Mouse (Mus musculus): ENCODE results near the gene Lsm2. TPM values are rescaled to one million over a fixed set of nuclear protein-coding genes. Genes with fewer than 3 reads are reported as not detected.

Lsm2 gene
- polyA plus RNA-seq, 1 experiment from 2014 or later, result 76.7 TPM

- Histone ChIP-seq H3K27ac (ENCODE audit: low read depth) (no peak overlapping the region), H3K9ac (replicated peaks) (no peak overlapping the region), H3K36me3 (replicated peaks; ENCODE audit: insufficient read depth, low read length) (peaks cover 45% of the 10 kb centered on the region), H3K27me3 (ENCODE audit: insufficient read depth, low read length) (no peaks in the 10 kb centered on the region), H3K9me3 (ENCODE audit: low read length) (no peaks in the 10 kb centered on the region), H3K4me3 (ENCODE audit: low read depth, low read length) (no peak overlapping the region), H3K4me2 (ENCODE audit: low read depth, low read length) (no peak overlapping the region), H3K4me1 (ENCODE audit: insufficient read depth) (peaks cover 10% of the 10 kb centered on the region)
- 75% methylated on average over 10 of the region's 10 CpGs for WGBS (ENCODE audit: insufficient replicate concordance)
- DNase-seq, result peak; percentile 18
- TF ChIP-seq CTCF (IDR thresholded peaks at IDR 0.05; ENCODE audit: low read depth) (no peak), EP300 (IDR thresholded peaks at IDR 0.05; ENCODE audit: low read depth) (no peak)
- peak; percentile 8; the same call in 1 of the 2 replicates for ATAC-seq
These were observed 35.4 kb downstream of the Lsm2 start for GRCm38 (mm10) chr17:35016791-35017705.

GRCm38 (mm10) chr17:35017706-35018030, 36.0 kb downstream of the Lsm2 start:
- TF ChIP-seq EP300 (IDR thresholded peaks at IDR 0.05; ENCODE audit: low read depth) (no peak), CTCF (IDR thresholded peaks at IDR 0.05; ENCODE audit: low read depth) (no peak)
- Histone ChIP-seq H3K9me3 (ENCODE audit: low read length) (no peaks in the 10 kb centered on the region), H3K9ac (replicated peaks) (no peak overlapping the region), H3K27ac (ENCODE audit: low read depth) (no peak overlapping the region), H3K36me3 (replicated peaks; ENCODE audit: insufficient read depth, low read length) (peaks cover 39% of the 10 kb centered on the region), H3K4me2 (ENCODE audit: low read depth, low read length) (no peak overlapping the region), H3K4me1 (ENCODE audit: insufficient read depth) (peaks cover 10% of the 10 kb centered on the region), H3K27me3 (ENCODE audit: insufficient read depth, low read length) (no peaks in the 10 kb centered on the region), H3K4me3 (ENCODE audit: low read depth, low read length) (no peak overlapping the region)
- no peak for ATAC-seq
- WGBS (ENCODE audit: insufficient replicate concordance), result 71% methylated on average over 14 of the region's 14 CpGs
- DNase-seq, result peak; percentile 15

GRCm38 (mm10) chr17:35018171-35018570, 36.5 kb downstream of the Lsm2 start:
- WGBS (ENCODE audit: insufficient replicate concordance), result 73% methylated on average over 3 of the region's 3 CpGs
- ATAC-seq (no peak), DNase-seq (peak; percentile 11)
- Histone ChIP-seq H3K4me3 (ENCODE audit: low read depth, low read length) (no peak overlapping the region), H3K4me1 (ENCODE audit: insufficient read depth) (peaks cover 12% of the 10 kb centered on the region), H3K27ac (ENCODE audit: low read depth) (no peak overlapping the region), H3K36me3 (replicated peaks; ENCODE audit: insufficient read depth, low read length) (peaks cover 34% of the 10 kb centered on the region), H3K4me2 (ENCODE audit: low read depth, low read length) (no peak overlapping the region), H3K27me3 (ENCODE audit: insufficient read depth, low read length) (0 out of 2 replicates have a peak, but pooled peaks cover under 1% of the 10 kb centered on the region), H3K9me3 (ENCODE audit: low read length) (no peaks in the 10 kb centered on the region), H3K9ac (replicated peaks) (no peak overlapping the region)
- TF ChIP-seq CTCF (IDR thresholded peaks at IDR 0.05; ENCODE audit: low read depth) (no peak), EP300 (IDR thresholded peaks at IDR 0.05; ENCODE audit: low read depth) (no peak)

GRCm38 (mm10) chr17:35019894-35020293, 38.2 kb downstream of the Lsm2 start:
- Histone ChIP-seq H3K9me3 (ENCODE audit: low read length) (no peaks in the 10 kb centered on the region), H3K4me1 (ENCODE audit: insufficient read depth) (peaks cover 25% of the 10 kb centered on the region), H3K27ac (ENCODE audit: low read depth) (no peak overlapping the region), H3K4me3 (ENCODE audit: low read depth, low read length) (no peak overlapping the region), H3K36me3 (replicated peaks; ENCODE audit: insufficient read depth, low read length) (peaks cover 17% of the 10 kb centered on the region), H3K9ac (replicated peaks) (no peak overlapping the region), H3K27me3 (ENCODE audit: insufficient read depth, low read length) (0 out of 2 replicates have a peak, but pooled peaks cover 3% of the 10 kb centered on the region), H3K4me2 (ENCODE audit: low read depth, low read length) (no peak overlapping the region)
- ATAC-seq, result no peak
- WGBS (ENCODE audit: insufficient replicate concordance), result 81% methylated on average over 11 of the region's 11 CpGs
- no peak for TF ChIP-seq CTCF (IDR thresholded peaks at IDR 0.05; ENCODE audit: low read depth)
- no peak for TF ChIP-seq EP300 (IDR thresholded peaks at IDR 0.05; ENCODE audit: low read depth)
- DNase-seq, result peak; percentile 13

GRCm38 (mm10) chr17:35020551-35020950, 38.9 kb downstream of the Lsm2 start:
- H3K4me2 ChIP-seq (ENCODE audit: low read depth, low read length), result no peak overlapping the region
- no peaks in the 10 kb centered on the region for H3K9me3 ChIP-seq (ENCODE audit: low read length)
- H3K36me3 ChIP-seq (replicated peaks; ENCODE audit: insufficient read depth, low read length), result peaks cover 10% of the 10 kb centered on the region
- H3K9ac ChIP-seq (replicated peaks), result no peak overlapping the region
- H3K27ac ChIP-seq (ENCODE audit: low read depth), result no peak overlapping the region
- no peak overlapping the region for H3K4me3 ChIP-seq (ENCODE audit: low read depth, low read length)
- H3K27me3 ChIP-seq (ENCODE audit: insufficient read depth, low read length), result 0 out of 2 replicates have a peak, but pooled peaks cover 3% of the 10 kb centered on the region
- no peak for ATAC-seq
- TF ChIP-seq EP300 (IDR thresholded peaks at IDR 0.05; ENCODE audit: low read depth) (no peak), CTCF (IDR thresholded peaks at IDR 0.05; ENCODE audit: low read depth) (no peak)
- 87% methylated on average over 8 of the region's 8 CpGs for WGBS (ENCODE audit: insufficient replicate concordance)
- DNase-seq, result peak; percentile 13
- H3K4me1 ChIP-seq (ENCODE audit: insufficient read depth), result peaks cover 25% of the 10 kb centered on the region

DNA sequence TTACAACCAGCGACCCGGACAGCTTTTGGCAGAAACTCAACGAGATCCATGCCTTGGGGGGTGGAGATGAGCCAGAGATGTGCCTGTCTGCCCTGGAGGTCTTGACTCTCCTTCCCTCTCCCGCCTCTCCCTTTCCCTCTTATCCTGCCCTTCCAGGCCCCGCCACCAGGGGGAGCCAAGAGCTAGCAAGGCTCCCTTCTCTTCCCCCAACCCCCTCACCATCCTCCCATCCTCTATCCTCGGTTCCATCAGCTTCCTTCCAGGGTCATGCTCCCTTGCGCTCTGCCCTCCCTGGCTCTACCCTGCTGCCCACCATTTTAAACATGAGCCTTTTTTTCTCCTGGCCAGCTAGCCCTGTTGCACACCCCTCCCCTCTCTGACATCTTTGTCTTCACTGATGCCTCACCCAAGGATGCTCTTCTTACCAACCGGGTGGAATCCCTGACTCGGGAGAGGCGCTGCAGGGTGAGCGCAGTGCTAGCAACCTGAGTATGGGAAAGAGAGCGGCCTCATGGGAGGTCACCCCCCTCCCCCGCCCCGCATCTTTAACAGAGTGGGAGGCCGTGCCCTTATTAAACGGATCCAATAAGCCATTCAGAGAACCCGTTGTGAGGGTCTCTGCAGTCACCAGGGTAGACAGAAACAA, 39.6 kb downstream of the Lsm2 start:
- no peak overlapping the region for H3K4me3 ChIP-seq (ENCODE audit: low read depth, low read length)
- peak overlapping the region; percentile 53 for H3K27ac ChIP-seq (ENCODE audit: low read depth)
- H3K36me3 ChIP-seq (replicated peaks; ENCODE audit: insufficient read depth, low read length), result peaks cover 3% of the 10 kb centered on the region; the same call in 1 of the 2 replicates
- peak; percentile 99 for TF ChIP-seq CTCF (IDR thresholded peaks at IDR 0.05; ENCODE audit: low read depth)
- TF ChIP-seq EP300 (IDR thresholded peaks at IDR 0.05; ENCODE audit: low read depth), result no peak
- H3K9me3 ChIP-seq (ENCODE audit: low read length), result no peaks in the 10 kb centered on the region
- H3K27me3 ChIP-seq (ENCODE audit: insufficient read depth, low read length), result 0 out of 2 replicates have a peak, but pooled peaks cover 3% of the 10 kb centered on the region
- DNase-seq (peak; percentile 91), ATAC-seq (peak; percentile 20)
- 15% methylated on average over 17 of the region's 17 CpGs for WGBS (ENCODE audit: insufficient replicate concordance)
- H3K4me1 ChIP-seq (ENCODE audit: insufficient read depth), result peaks cover 25% of the 10 kb centered on the region
- peak overlapping the region; percentile 43 for H3K4me2 ChIP-seq (ENCODE audit: low read depth, low read length)
- no peak overlapping the region; the same call in 1 of the 2 replicates for H3K9ac ChIP-seq (replicated peaks)

Data from liver, postnatal 0 days (tissue).